In genomic region chr5:122968322-122968721, GRCm38 (mm10) we compare ENCODE assay signal across 10 mouse cellular contexts. TPM values are rescaled to one million over a fixed set of nuclear protein-coding genes. Genes with fewer than 3 reads are reported as not detected.
DNase-seq lines count a peak whose midpoint lies in the region; ATAC-seq and TF ChIP-seq lines count a peak whose summit lies in the region.
"Had no signal": no experiment of that assay in that cellular context is flagged by ENCODE, and none has a peak within 500 bp of the region (broad histone marks: within the 10 kb centered on the region; RNA-seq: fewer than 3 reads in every experiment).

No protein-coding gene starts in this region.

- DNase-seq in 3T3-L1 (ENCODE audit: low read depth, low spot score) (peak; percentile 82), MN1 (ENCODE audit: low spot score) (peak; percentile 62)
- DNase-seq in cerebellum, adult 9-10 months, result peak; percentile 81
- peak; percentile 67 to 77 for DNase-seq in gastrocnemius, adult 8-10 months (ENCODE audit: low spot score in 2 of 2)
- peak; percentile 88 for DNase-seq in kidney, adult 9 months
- DNase-seq in limb, embryonic 14.5 days (ENCODE audit: low spot score), result peak; percentile 55
- DNase-seq in thymus, adult 2 months, result peak; percentile 89

- ATAC-seq in limb, embryonic 14.5 days (ENCODE audit: low FRiP score, low read depth), result 0 out of 2 replicates have a peak, but pooled peaks have one; percentile 34

- no peak overlapping the region for H3K27ac ChIP-seq in limb, embryonic 14.5 days (replicated peaks; ENCODE audit: low read depth, low read length)
- H3K27ac ChIP-seq in olfactory bulb, adult 2 months (ENCODE audit: insufficient read depth, low read depth, low read length), result no peak overlapping the region
- no peak overlapping the region for H3K27ac ChIP-seq in thymus, adult 2 months (ENCODE audit: control insufficient read depth, insufficient read depth, low read length)
- H3K27ac ChIP-seq: embryonic facial prominence, embryonic 12.5 days had no signal

- no peak for TF ChIP-seq POLR2A in limb, embryonic 14.5 days (IDR thresholded peaks at IDR 0.05; ENCODE audit: borderline replicate concordance, extremely low read depth, insufficient read depth, insufficient read length)
- no peak for TF ChIP-seq POLR2A in olfactory bulb, adult 2 months (IDR thresholded peaks at IDR 0.05; ENCODE audit: insufficient read depth, low read depth, low read length)
- no peak for TF ChIP-seq POLR2A in thymus, adult 2 months (IDR thresholded peaks at IDR 0.05; ENCODE audit: control insufficient read depth, extremely low read depth, insufficient read depth, low read length, poor library complexity)

- no peaks in the 10 kb centered on the region for H3K9me3 ChIP-seq in limb, embryonic 14.5 days (ENCODE audit: control insufficient read depth, low read length)
- H3K9me3 ChIP-seq: embryonic facial prominence, embryonic 12.5 days; megakaryocyte, embryonic 14.5 days had no signal

- WGBS in limb, embryonic 14.5 days, result 42% methylated on average over 4 of the region's 4 CpGs
- WGBS in olfactory bulb, adult 2 months, result 41% methylated on average over 4 of the region's 4 CpGs
- WGBS in thymus, adult 2 months, result 16% methylated on average over 4 of the region's 4 CpGs

- no peaks in the 10 kb centered on the region for H3K4me1 ChIP-seq in limb, embryonic 14.5 days (ENCODE audit: control insufficient read depth, insufficient read depth, low read length)
- no peaks in the 10 kb centered on the region for H3K4me1 ChIP-seq in olfactory bulb, adult 2 months (ENCODE audit: control insufficient read depth, insufficient read depth, low read length)
- H3K4me1 ChIP-seq in thymus, adult 2 months (replicated peaks; ENCODE audit: control insufficient read depth, insufficient read depth, low read length), result no peaks in the 10 kb centered on the region
- H3K4me1 ChIP-seq: embryonic facial prominence, embryonic 12.5 days had no signal

- no peak overlapping the region for H3K4me2 ChIP-seq in limb, embryonic 14.5 days (replicated peaks; ENCODE audit: low read depth, low read length, severe bottlenecking)
- H3K4me2 ChIP-seq: embryonic facial prominence, embryonic 12.5 days had no signal

- H3K36me3 ChIP-seq in limb, embryonic 14.5 days (ENCODE audit: control insufficient read depth, insufficient read depth, low read length), result no peaks in the 10 kb centered on the region
- H3K36me3 ChIP-seq in thymus, adult 2 months (ENCODE audit: control insufficient read depth, insufficient read depth, low read length), result no peaks in the 10 kb centered on the region
- H3K36me3 ChIP-seq: embryonic facial prominence, embryonic 12.5 days had no signal

- H3K4me3 ChIP-seq in limb, embryonic 14.5 days (replicated peaks; ENCODE audit: low read length), result no peak overlapping the region
- no peak overlapping the region for H3K4me3 ChIP-seq in olfactory bulb, adult 2 months (ENCODE audit: insufficient read depth, low read depth, low read length)
- H3K4me3 ChIP-seq in thymus, adult 2 months (ENCODE audit: control insufficient read depth, insufficient read depth, low read length), result no peak overlapping the region
- H3K4me3 ChIP-seq: embryonic facial prominence, embryonic 12.5 days; megakaryocyte, embryonic 14.5 days had no signal

- H3K9ac ChIP-seq in limb, embryonic 14.5 days (ENCODE audit: low read depth, low read length, severe bottlenecking), result no peak overlapping the region
- H3K9ac ChIP-seq: embryonic facial prominence, embryonic 12.5 days had no signal

- TF ChIP-seq CTCF in olfactory bulb, adult 2 months (IDR thresholded peaks at IDR 0.05; ENCODE audit: insufficient read depth, low read depth, low read length), result peak; percentile 61
- peak; percentile 91 for TF ChIP-seq CTCF in thymus, adult 2 months (IDR thresholded peaks at IDR 0.05; ENCODE audit: borderline replicate concordance, control insufficient read depth, extremely low read depth, insufficient read depth, low read length, poor library complexity)

- no peaks in the 10 kb centered on the region for H3K27me3 ChIP-seq in limb, embryonic 14.5 days (ENCODE audit: control insufficient read depth, insufficient read depth, low read length)
- H3K27me3 ChIP-seq in thymus, adult 2 months (ENCODE audit: control insufficient read depth, insufficient read depth, low read length), result no peaks in the 10 kb centered on the region
- H3K27me3 ChIP-seq: embryonic facial prominence, embryonic 12.5 days; megakaryocyte, embryonic 14.5 days had no signal

RNA-seq across cellular contexts. Expression of gene Kdm2b, which starts 21.3 kb away (rescaled TPM):
- 10 to 100 TPM; 11.1 to 15.6 (median 13.1) TPM for total RNA-seq in gastrocnemius, adult 8-10 months (2022)
- 40.9 and 45.8 TPM in 2 replicates for polyA plus RNA-seq in limb, embryonic 14.5 days (2012; rRNA removed)
- 37.0 and 41.7 TPM in 2 replicates for polyA plus RNA-seq in limb, embryonic 14.5 days (2014; fragmentation: Nextera tagmentation; extraction: Ambion mirVana)
- polyA plus RNA-seq in olfactory bulb, adult 2 months (2012; ENCODE audit: insufficient read depth, insufficient read length, low replicate concordance, missing spikeins), result 114 TPM in 1 of 2 replicates, not detected in the other
- polyA plus RNA-seq in thymus, adult 2 months (2012; rRNA removed), result 65.1 and 73.9 TPM in 2 replicates

RNA-seq across cellular contexts. Expression of gene Orai1, which starts 46.6 kb away (rescaled TPM):
- 10 to 100 TPM; 27.8 to 35.0 (median 29.8) TPM for total RNA-seq in gastrocnemius, adult 8-10 months (2022)
- 25.0 and 35.0 TPM in 2 replicates for polyA plus RNA-seq in limb, embryonic 14.5 days (2012; rRNA removed)
- polyA plus RNA-seq in limb, embryonic 14.5 days (2014; fragmentation: Nextera tagmentation; extraction: Ambion mirVana), result 20.7 and 20.9 TPM in 2 replicates
- polyA plus RNA-seq in olfactory bulb, adult 2 months (2012; ENCODE audit: insufficient read depth, insufficient read length, low replicate concordance, missing spikeins), result not detected in 2 replicates
- 76.9 and 87.4 TPM in 2 replicates for polyA plus RNA-seq in thymus, adult 2 months (2012; rRNA removed)

Comparison
In these comparisons a context has a peak if more than half of its experiments do, and no peak if none do; other contexts are left out.
1. RNA of gene Orai1, which starts 46.6 kb away (polyA plus RNA-seq): 76.9 to 87.4 TPM in thymus, adult 2 months and 20.7 to 35.0 TPM in limb, embryonic 14.5 days; not detected in olfactory bulb, adult 2 months; every median in the first group is over 10 times any median in the second.
2. Peak in every context shown above with its lines, with median percentiles within 50 percentile points of each other: DNase-seq.